Mouse (Mus musculus) CD4-positive, CD25-positive, alpha-beta regulatory T cell, adult 9 weeks (primary cell): ENCODE data around the gene Itga3. TPM values are rescaled to one million over a fixed set of nuclear protein-coding genes. Genes with fewer than 3 reads are reported as not detected.

Source experiments
- polyA plus RNA-seq: library from polyadenylated mRNA; unstranded; fragments of 100-300 nt; shearing (Covaris generic); gene quantifications from one replicate; pipeline ENCODE4 v1.2.1, GENCODE M21; 2017

Itga3 gene
- 1.0 TPM for polyA plus RNA-seq

GRCm38 (mm10) chr11:95076536-95077111, at the start of gene Itga3:
TSS of gene Itga3 (minus strand) at chr11:95076801.

GRCm38 (mm10) chr11:95119990-95120632, 43.5 kb upstream of the Itga3 start, which contains the start of gene Dlx3:
TSS of gene Dlx3 (plus strand) at chr11:95120119.

GRCm38 (mm10) chr11:95041139-95041609, 35.4 kb downstream of the Itga3 start, which contains the start of gene Pdk2:
TSS of gene Pdk2 (minus strand) at chr11:95041354.

DNA sequence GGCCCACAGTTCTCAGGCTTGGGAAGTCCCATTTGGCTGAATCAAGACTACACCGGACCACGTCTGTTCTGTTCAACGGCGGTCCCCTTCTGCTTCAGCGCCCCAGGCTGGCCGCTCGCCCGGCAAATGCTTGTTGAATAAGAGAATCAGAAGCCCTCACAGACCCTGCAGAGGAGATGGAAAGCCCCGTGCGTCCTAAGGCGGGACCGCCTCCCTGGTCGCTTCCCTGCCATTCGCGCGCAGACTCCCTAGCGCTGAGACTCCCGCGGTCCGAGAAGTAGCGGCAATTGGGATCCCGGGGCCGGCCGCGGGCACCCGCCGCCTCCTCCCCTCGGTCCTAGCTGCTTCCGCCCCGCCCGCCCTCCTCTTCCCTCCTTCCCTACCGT, 67.0 kb downstream of the Itga3 start, which contains the start of gene Samd14:
Gene Samd14 (plus strand): TSS at position 251 of the 386 bp plus-strand sequence.

Other genes starting within 250 kb of the Itga3 start
- gene Col1a1, start 140.6 kb downstream of the Itga3 start, polyA plus RNA-seq, result 0.25 TPM
- not detected for gene Hils1, start 109.2 kb downstream of the Itga3 start, polyA plus RNA-seq
- gene Sgca, start 100.5 kb downstream of the Itga3 start, polyA plus RNA-seq, result not detected
- gene Ppp1r9b, start 85.8 kb downstream of the Itga3 start, polyA plus RNA-seq, result 11.5 TPM
- gene Samd14, start 66.9 kb downstream of the Itga3 start, polyA plus RNA-seq, result 0.46 TPM
- gene Pdk2, start 35.4 kb downstream of the Itga3 start, polyA plus RNA-seq, result 13.0 TPM
- gene Dlx3, start 43.3 kb upstream of the Itga3 start, polyA plus RNA-seq, result not detected
- not detected for gene Dlx4, start 69.5 kb upstream of the Itga3 start, polyA plus RNA-seq
- not detected for gene Tac4, start 184.7 kb upstream of the Itga3 start, polyA plus RNA-seq
- gene Kat7, start 233.4 kb upstream of the Itga3 start, polyA plus RNA-seq, result 126 TPM